Mouse (Mus musculus) lung, embryonic 16.5 days (tissue): ENCODE measurements at regions not wholly inside any gene's neighbourhood (a gene's known extent, or its start where the extent isn't known, plus 50 kb on each side); places are given as distances from the start of the nearest gene placed in this dataset.
A peak's percentile ranks its signal among the peaks of the same experiment; 100 is the strongest.

ENCODE experiments used
- ATAC-seq: fragments of 200-750 bp; cut with Nextera tagmentation; 2 replicates; pipeline ENCODE4 v1.8.0; 2017; ENCODE audit warnings: low read depth, mild to moderate bottlenecking, moderate library complexity
- H3K27ac ChIP-seq: fragments of 300-500 bp; sonication (generic); 2 replicates; pipeline ENCODE4 v1.5.1; 2014; ENCODE audit warnings: mild to moderate bottlenecking, control low read depth, low read length
- H3K27me3 ChIP-seq: fragments of 300-500 bp; sonication (generic); 2 replicates; pipeline ENCODE4 v1.6.1; 2014; ENCODE audit warnings: low read depth, low read length, mixed read lengths; ENCODE audit not compliant: control insufficient read depth, insufficient read depth
- H3K36me3 ChIP-seq: fragments of 300-500 bp; sonication (generic); 2 replicates; pipeline ENCODE4 v1.6.1; 2014; ENCODE audit warnings: low read length; ENCODE audit not compliant: control insufficient read depth, insufficient read depth
- H3K4me1 ChIP-seq: fragments of 300-500 bp; sonication (generic); replicated peaks from 2 replicates; pipeline ENCODE4 v1.6.1; 2014; ENCODE audit warnings: low read length, mixed read lengths; ENCODE audit not compliant: control insufficient read depth, insufficient read depth
- H3K4me2 ChIP-seq: fragments of 300-500 bp; sonication (generic); 2 replicates; pipeline ENCODE4 v1.6.1; 2014; ENCODE audit warnings: low read depth, low read length, control low read depth
- H3K4me3 ChIP-seq: fragments of 300-500 bp; sonication (generic); 2 replicates; pipeline ENCODE4 v1.5.1; 2014; ENCODE audit warnings: mild to moderate bottlenecking, low read length, control low read depth
- H3K9ac ChIP-seq: fragments of 300-500 bp; sonication (generic); 2 replicates; pipeline ENCODE4 v1.6.1; 2014; ENCODE audit warnings: low read length, control low read depth
- H3K9me3 ChIP-seq: fragments of 300-500 bp; sonication (generic); 2 replicates; pipeline ENCODE4 v1.6.1; 2016; ENCODE audit warnings: low read length; ENCODE audit not compliant: control insufficient read depth
- WGBS: fragments of 180-500 bp; shearing (Covaris S2); extraction: QIAGEN DNeasy Blood & Tissue Kit; methylation state at CpG from one replicate; pipeline ENCODE4 v1.1.7; 2014; 5-methylcytosine and 5-hydroxymethylcytosine counted together

DNA sequence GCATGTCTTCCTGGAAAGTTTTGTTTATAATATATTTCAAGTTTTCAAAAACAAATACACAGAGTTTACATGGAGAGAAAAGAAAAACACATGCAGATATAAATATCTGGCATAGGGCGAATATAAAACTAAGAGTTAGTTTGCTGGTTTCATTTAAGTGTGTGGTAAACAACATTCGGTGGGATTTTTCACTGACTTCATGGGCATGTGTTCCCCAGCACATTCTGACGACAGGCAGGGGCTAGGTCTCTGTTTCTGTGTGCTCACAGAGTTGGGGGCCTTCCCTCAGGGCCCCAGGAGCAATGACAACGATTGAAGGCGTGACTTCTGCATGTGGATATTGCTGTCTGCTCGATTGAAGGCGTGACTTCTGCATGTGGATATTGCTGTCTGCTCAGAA lies 193.3 kb upstream of the Npvf start:
- Histone ChIP-seq H3K9ac (no peak overlapping the region), H3K9me3 (no peaks in the 10 kb centered on the region), H3K4me2 (no peak overlapping the region), H3K4me3 (no peak overlapping the region), H3K36me3 (no peaks in the 10 kb centered on the region), H3K27ac (no peak overlapping the region), H3K4me1 (peaks cover 3% of the 10 kb centered on the region; the same call in 1 of the 2 replicates), H3K27me3 (no peaks in the 10 kb centered on the region)
- 73% methylated on average over 7 of the region's 7 CpGs for WGBS
- ATAC-seq: no peak

- 70% methylated on average over 4 of the region's 4 CpGs for WGBS
- H3K36me3 ChIP-seq: no peaks in the 10 kb centered on the region
- no peak for ATAC-seq
- no peak overlapping the region for H3K9ac ChIP-seq
- H3K4me1 ChIP-seq: no peaks in the 10 kb centered on the region
- H3K9me3 ChIP-seq: no peaks in the 10 kb centered on the region
- H3K4me3 ChIP-seq: no peak overlapping the region
- no peaks in the 10 kb centered on the region for H3K27me3 ChIP-seq
- no peak overlapping the region for H3K4me2 ChIP-seq
- H3K27ac ChIP-seq: no peak overlapping the region
Measured at GRCm38 (mm10) chr6:50859162-50859561, 204.9 kb upstream of the Npvf start.

DNA sequence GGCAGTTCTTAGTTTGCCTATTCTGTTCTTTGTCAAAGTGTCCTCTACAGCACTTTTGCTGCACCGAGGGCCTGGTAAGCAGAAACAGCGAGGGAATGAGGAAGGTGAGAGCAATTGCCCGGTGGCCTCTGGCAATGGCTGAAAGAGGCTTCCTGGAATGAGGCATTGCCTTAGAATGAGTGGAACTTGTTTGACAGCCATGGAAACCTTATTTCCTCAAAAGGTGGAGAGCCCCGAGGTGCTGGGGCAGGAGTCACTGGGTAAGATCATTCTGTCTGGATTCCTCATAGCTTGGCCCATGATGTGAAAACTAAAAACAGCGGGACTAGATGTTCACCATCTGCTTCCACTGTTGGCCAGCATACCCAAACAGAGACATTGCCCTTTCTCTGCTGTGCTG lies 223.8 kb upstream of the Npvf start:
- 77% methylated on average over 5 of the region's 5 CpGs for WGBS
- Histone ChIP-seq H3K27me3 (no peaks in the 10 kb centered on the region), H3K4me2 (no peak overlapping the region), H3K9ac (no peak overlapping the region), H3K27ac (no peak overlapping the region), H3K36me3 (no peaks in the 10 kb centered on the region), H3K9me3 (no peaks in the 10 kb centered on the region), H3K4me3 (no peak overlapping the region), H3K4me1 (peaks cover 4% of the 10 kb centered on the region)
- no peak for ATAC-seq

DNA sequence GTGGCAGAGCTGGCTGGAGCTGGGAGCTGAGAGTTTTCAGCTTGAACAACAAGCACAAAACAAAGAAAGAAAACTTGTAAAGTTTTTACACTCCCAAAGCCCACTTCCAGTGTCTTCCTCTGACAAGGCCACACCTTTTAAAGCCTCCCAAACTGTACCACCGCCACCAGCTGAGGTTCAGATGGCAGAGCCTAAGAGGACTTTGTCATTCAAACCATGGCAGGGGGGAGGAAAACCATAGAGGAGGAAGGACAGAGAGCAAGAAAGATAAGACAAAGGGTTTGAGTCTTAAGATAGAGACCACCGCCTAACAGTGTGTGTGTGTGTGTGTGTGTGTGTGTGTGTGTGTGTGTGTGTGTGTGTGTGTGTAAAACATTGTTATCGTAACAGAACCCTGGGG lies 228.1 kb upstream of the Npvf start:
- Histone ChIP-seq H3K27ac (no peak overlapping the region), H3K4me1 (peaks cover 6% of the 10 kb centered on the region)
- 62% methylated on average over 3 of the region's 3 CpGs for WGBS

GRCm38 (mm10) chr6:50882759-50883158 lies 228.5 kb upstream of the Npvf start:
- WGBS: 52% methylated on average over 4 of the region's 4 CpGs
- no peak for ATAC-seq
- peaks cover 6% of the 10 kb centered on the region for H3K4me1 ChIP-seq

More for the DNA sequence above, 228.1 kb upstream of the Npvf start:
- Histone ChIP-seq H3K4me3 (no peak overlapping the region), H3K9me3 (no peaks in the 10 kb centered on the region), H3K9ac (no peak overlapping the region), H3K27me3 (no peaks in the 10 kb centered on the region; the same call in 1 of the 2 replicates), H3K4me2 (no peak overlapping the region), H3K36me3 (no peaks in the 10 kb centered on the region)
- ATAC-seq: no peak

DNA sequence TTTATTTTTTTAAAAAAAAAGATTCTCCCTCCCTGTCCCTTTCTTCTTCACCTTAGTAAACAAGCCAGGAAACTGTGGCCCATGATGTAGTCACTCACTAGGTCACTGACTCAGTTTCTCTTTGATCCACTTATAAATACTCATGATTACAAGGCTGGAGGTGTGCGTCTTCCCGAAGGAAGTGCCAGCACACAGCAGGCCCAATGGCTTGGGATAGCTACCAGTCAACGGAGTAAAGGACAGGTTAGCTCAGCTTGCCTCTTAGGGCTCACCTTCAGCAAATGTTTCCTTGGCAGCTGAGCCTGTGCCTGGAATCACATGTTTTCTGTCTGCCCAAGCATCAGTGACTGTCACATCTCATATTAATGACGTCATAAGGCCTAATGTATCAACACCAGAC lies 230.8 kb upstream of the Npvf start:
- Histone ChIP-seq H3K4me2 (no peak overlapping the region), H3K9me3 (no peaks in the 10 kb centered on the region), H3K4me3 (no peak overlapping the region), H3K4me1 (peaks cover 6% of the 10 kb centered on the region), H3K9ac (no peak overlapping the region), H3K27ac (no peak overlapping the region), H3K27me3 (no peaks in the 10 kb centered on the region; the same call in 1 of the 2 replicates), H3K36me3 (no peaks in the 10 kb centered on the region)
- ATAC-seq: no peak
- WGBS: 88% methylated on average over 4 of the region's 4 CpGs

More at GRCm38 (mm10) chr6:50882759-50883158, 228.5 kb upstream of the Npvf start:
- no peak overlapping the region for H3K27ac ChIP-seq
- H3K4me2 ChIP-seq: no peak overlapping the region
- no peaks in the 10 kb centered on the region for H3K9me3 ChIP-seq
- no peak overlapping the region for H3K9ac ChIP-seq
- H3K27me3 ChIP-seq: no peaks in the 10 kb centered on the region; the same call in 1 of the 2 replicates
- no peaks in the 10 kb centered on the region for H3K36me3 ChIP-seq
- H3K4me3 ChIP-seq: no peak overlapping the region

- Histone ChIP-seq H3K4me3 (no peak overlapping the region), H3K4me1 (peaks cover 13% of the 10 kb centered on the region), H3K9me3 (no peaks in the 10 kb centered on the region), H3K36me3 (no peaks in the 10 kb centered on the region), H3K27me3 (peaks cover 6% of the 10 kb centered on the region; the same call in 1 of the 2 replicates), H3K4me2 (no peak overlapping the region), H3K9ac (no peak overlapping the region), H3K27ac (no peak overlapping the region)
- 87% methylated on average over 8 of the region's 8 CpGs for WGBS
- no peak for ATAC-seq
Measured at GRCm38 (mm10) chr6:50885771-50886360, 231.6 kb upstream of the Npvf start.

- Histone ChIP-seq H3K4me1 (peaks cover 8% of the 10 kb centered on the region), H3K27me3 (peaks cover 6% of the 10 kb centered on the region; the same call in 1 of the 2 replicates), H3K27ac (peak overlapping the region; percentile 29; the same call in 1 of the 2 replicates), H3K9ac (peak overlapping the region; percentile 41), H3K9me3 (no peaks in the 10 kb centered on the region), H3K4me3 (peak overlapping the region; percentile 13; the same call in 1 of the 2 replicates), H3K4me2 (peak overlapping the region; percentile 28), H3K36me3 (no peaks in the 10 kb centered on the region)
- 8% methylated on average over 25 of the region's 25 CpGs for WGBS
- peak; percentile 89 for ATAC-seq
Measured at GRCm38 (mm10) chr6:50890370-50891204, 236.3 kb upstream of the Npvf start.

- 21% methylated on average over 3 of the region's 3 CpGs for WGBS
- peak overlapping the region; percentile 28 for H3K4me2 ChIP-seq
- H3K27ac ChIP-seq: no peak overlapping the region
- no peaks in the 10 kb centered on the region for H3K36me3 ChIP-seq
- ATAC-seq: no peak
- peaks cover 8% of the 10 kb centered on the region for H3K4me1 ChIP-seq
- H3K9me3 ChIP-seq: no peaks in the 10 kb centered on the region
- H3K9ac ChIP-seq: no peak overlapping the region
- H3K27me3 ChIP-seq: peaks cover 6% of the 10 kb centered on the region; the same call in 1 of the 2 replicates
- no peak overlapping the region for H3K4me3 ChIP-seq
Measured at GRCm38 (mm10) chr6:50891205-50891526, 236.9 kb upstream of the Npvf start.
